Mouse (Mus musculus) frontal cortex, postnatal 10 days (tissue): ENCODE measurements at regions not wholly inside any gene's neighbourhood (a gene's known extent, or its start where the extent isn't known, plus 50 kb on each side); places are given as distances from the start of the nearest gene placed in this dataset.

Source experiments
- DNase-seq, 2 experiments: peaks; one replicate each; pipeline ENCODE4 v3.0.0; 2022; ENCODE audit warnings: low spot score in 2 of 2, mixed read lengths in 1 of 2

- no peak for DNase-seq
Measured at GRCm38 (mm10) chr2:162734286-162734685, 73.3 kb upstream of the Ptprt start.

DNA sequence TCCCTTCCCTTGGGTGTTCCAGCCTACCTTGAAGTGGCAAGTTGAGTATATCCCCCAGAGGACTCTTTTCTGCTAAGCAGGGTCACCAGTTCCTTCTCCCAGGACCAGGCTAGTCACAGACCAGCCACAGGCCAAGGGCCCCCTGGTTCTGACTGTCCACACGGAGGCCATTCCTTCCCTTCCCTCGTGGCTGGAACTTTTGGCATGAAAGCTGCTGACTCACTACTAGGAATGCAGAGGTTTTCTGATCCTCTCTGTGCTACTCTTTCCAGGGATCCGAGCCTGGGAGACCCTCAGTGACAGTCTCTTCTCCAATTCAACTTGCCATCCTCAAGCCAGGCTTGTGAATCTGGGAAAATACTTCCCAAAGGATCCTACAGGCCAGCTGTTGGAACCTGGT, 59.1 kb upstream of the Ptprt start:
- DNase-seq: no peak

DNA sequence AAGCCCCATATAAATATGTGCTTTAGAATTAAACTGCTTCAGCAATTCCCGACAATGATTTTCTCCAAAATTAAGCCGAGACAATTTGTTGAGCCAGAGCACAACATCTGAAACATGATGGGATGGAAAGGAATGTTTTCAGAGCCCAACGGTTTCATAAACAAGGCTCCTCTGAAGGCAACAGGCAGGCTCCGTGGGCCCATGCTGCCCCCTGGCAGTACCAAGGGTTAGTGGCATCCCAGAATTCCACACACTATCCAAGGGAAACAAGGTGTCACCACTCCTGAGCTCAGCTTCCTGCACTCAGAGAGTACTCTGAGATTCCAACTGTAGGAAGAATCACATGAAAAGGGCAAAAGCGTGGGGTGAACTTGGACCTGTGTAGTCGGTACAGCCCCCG, 57.5 kb upstream of the Ptprt start:
- peak in 1 of 2 experiments; percentile 13 for DNase-seq

DNA sequence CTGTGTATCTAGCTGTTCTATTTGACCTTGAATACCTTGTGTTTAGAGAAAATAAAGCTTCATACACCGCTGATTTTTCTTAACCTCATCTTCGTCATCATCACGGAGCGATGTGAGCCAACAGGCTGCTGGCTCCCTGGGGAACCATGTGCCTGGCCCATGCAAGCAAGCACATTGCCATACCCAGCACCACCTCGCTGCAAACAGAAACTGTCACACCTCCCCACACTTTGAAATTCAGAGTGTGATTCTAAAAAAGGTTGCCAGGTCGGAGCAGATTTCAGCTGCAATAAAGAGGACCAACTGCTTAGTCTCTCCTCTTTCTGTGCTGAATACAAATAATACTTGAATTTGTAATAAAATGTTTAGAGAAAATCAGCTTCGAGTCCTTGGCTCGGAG, 54.0 kb upstream of the Ptprt start:
- no peak for DNase-seq

- no peak for DNase-seq
Measured at GRCm38 (mm10) chr2:162712972-162713371, 52.0 kb upstream of the Ptprt start.

DNA sequence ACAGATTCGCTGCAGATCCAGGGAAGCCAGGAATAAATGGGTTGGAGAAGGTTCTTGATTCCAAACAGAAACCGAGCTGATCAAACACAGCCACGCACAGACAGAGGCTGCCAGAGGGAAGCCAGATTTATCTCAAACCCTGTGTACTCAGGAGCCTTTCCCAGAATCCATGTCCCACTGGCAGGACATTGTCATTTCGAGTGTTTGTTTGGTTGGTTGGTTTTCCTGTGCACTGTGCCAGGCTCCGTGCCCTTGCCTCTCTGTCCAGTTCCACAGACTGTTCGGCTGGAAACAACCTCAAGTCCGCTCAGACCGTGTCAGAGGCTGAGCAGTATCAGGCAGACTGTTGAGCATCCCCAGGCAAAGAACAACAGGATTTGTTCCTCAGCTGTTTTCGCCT, 51.4 kb upstream of the Ptprt start:
- DNase-seq: no peak
